Mouse (Mus musculus) G1E (cell line): ENCODE data around the gene Gm13277. TPM values are rescaled to one million over a fixed set of nuclear protein-coding genes. Genes with fewer than 3 reads are reported as not detected.
"Not testable (repeated sequence)": the region's sequence is repeated elsewhere in the genome, so short reads cannot be mapped to it uniquely, and the experiment has no call there.

Experiments
- ATAC-seq: 2 replicates; pipeline ENCODE4 v1.8.0; 2016; ENCODE audit warnings: mild to moderate bottlenecking; ENCODE audit not compliant: insufficient number of reproducible peaks, poor library complexity, low FRiP score, severe bottlenecking; ENCODE audit errors: extremely low read depth
- DNase-seq: peaks from one replicate; pipeline ENCODE4 v3.0.0; 2012; ENCODE audit warnings: low spot score
- H3K27me3 ChIP-seq: 2 replicates; pipeline ENCODE4 v1.6.1; 2012; ENCODE audit warnings: mild to moderate bottlenecking, low read length, inconsistent platforms; ENCODE audit not compliant: insufficient read depth
- H3K36me3 ChIP-seq: replicated peaks from 2 replicates; pipeline ENCODE3; 2012; ENCODE audit warnings: mild to moderate bottlenecking, inconsistent platforms
- H3K4me1 ChIP-seq: 2 replicates; pipeline ENCODE4 v1.6.1; 2012; ENCODE audit warnings: low read depth, low read length, inconsistent platforms, mixed read lengths; ENCODE audit not compliant: insufficient read depth
- H3K4me3 ChIP-seq: 2 replicates; pipeline ENCODE4 v1.5.1; 2012; ENCODE audit warnings: low read depth, mild to moderate bottlenecking, inconsistent platforms, low read length, moderate library complexity, mixed read lengths
- H3K9me3 ChIP-seq: replicated peaks from 2 replicates; pipeline ENCODE4 v1.6.1; 2012; ENCODE audit warnings: inconsistent platforms
- polyA plus RNA-seq: library from polyadenylated mRNA; stranded (reverse); fragments of >175 nt; gene quantifications from 2 replicates; pipeline ENCODE4 v1.2.3, GENCODE M21; 2012
- total RNA-seq, 2 experiments: library from RNA; stranded (forward) in 1 of 2; stranded (reverse) in 1 of 2; fragments of 200-1000 nt in 1 of 2; fragments of >200 nt in 1 of 2; fragmentation: Nextera tagmentation in 1 of 2; gene quantifications; 2 replicates each; pipeline ENCODE4 v1.2.3; 2014 to 2017

Gene Gm13277
- total and polyA plus RNA-seq, 3 experiments = not detected

- ATAC-seq, H3K36me3 ChIP-seq, H3K27me3 ChIP-seq, DNase-seq, H3K9me3 ChIP-seq, H3K4me1 ChIP-seq, H3K4me3 ChIP-seq: not testable (repeated sequence)
These were observed 29.7 kb upstream of the Gm13277 start for GRCm38 (mm10) chr4:88758751-88759150.

GRCm38 (mm10) chr4:88759610-88760268 lies 28.7 kb upstream of the Gm13277 start, which contains the start of gene Gm13283:
TSS of gene Gm13283 (plus strand) at chr4:88760119.
- H3K36me3 ChIP-seq, H3K27me3 ChIP-seq, H3K4me3 ChIP-seq, H3K4me1 ChIP-seq, DNase-seq, H3K9me3 ChIP-seq, ATAC-seq: not testable (repeated sequence)

GRCm38 (mm10) chr4:88760431-88760830 lies 28.0 kb upstream of the Gm13277 start:
- not testable (repeated sequence) for H3K36me3 ChIP-seq, ATAC-seq, H3K27me3 ChIP-seq, H3K9me3 ChIP-seq, H3K4me3 ChIP-seq, H3K4me1 ChIP-seq, DNase-seq

- not testable (repeated sequence) for H3K27me3 ChIP-seq, ATAC-seq, H3K4me3 ChIP-seq, DNase-seq, H3K9me3 ChIP-seq, H3K4me1 ChIP-seq, H3K36me3 ChIP-seq
These were observed 26.7 kb upstream of the Gm13277 start for GRCm38 (mm10) chr4:88761776-88762175.

GRCm38 (mm10) chr4:88762341-88762740 lies 26.1 kb upstream of the Gm13277 start:
- not testable (repeated sequence) for H3K36me3 ChIP-seq, ATAC-seq, H3K4me1 ChIP-seq, H3K4me3 ChIP-seq, H3K27me3 ChIP-seq, H3K9me3 ChIP-seq, DNase-seq

- DNase-seq, H3K27me3 ChIP-seq, H3K4me3 ChIP-seq, H3K36me3 ChIP-seq, H3K4me1 ChIP-seq, ATAC-seq, H3K9me3 ChIP-seq: not testable (repeated sequence)
These were observed 24.9 kb upstream of the Gm13277 start for GRCm38 (mm10) chr4:88763384-88764018.

- not testable (repeated sequence) for H3K27me3 ChIP-seq, ATAC-seq, DNase-seq, H3K4me3 ChIP-seq, H3K4me1 ChIP-seq, H3K9me3 ChIP-seq, H3K36me3 ChIP-seq
These were observed 14.9 kb upstream of the Gm13277 start, which contains the start of gene Gm13290 for GRCm38 (mm10) chr4:88773534-88773933. TSS of gene Gm13290 (plus strand) at chr4:88773834.

- not testable (repeated sequence) for H3K27me3 ChIP-seq, H3K4me3 ChIP-seq, ATAC-seq, H3K4me1 ChIP-seq, DNase-seq, H3K36me3 ChIP-seq, H3K9me3 ChIP-seq
These were observed 11.8 kb upstream of the Gm13277 start, which contains the start of gene Gm13289 for GRCm38 (mm10) chr4:88776622-88777021. TSS of gene Gm13289 (plus strand) at chr4:88776922.

- DNase-seq = not testable (repeated sequence)
These were observed 8.9 kb upstream of the Gm13277 start, which contains the start of gene Gm13272 for GRCm38 (mm10) chr4:88779550-88779949. TSS of gene Gm13272 (plus strand) at chr4:88779850.

GRCm38 (mm10) chr4:88780320-88780719 lies 8.1 kb upstream of the Gm13277 start:
- not testable (repeated sequence) for H3K4me1 ChIP-seq, H3K27me3 ChIP-seq, H3K36me3 ChIP-seq, H3K4me3 ChIP-seq, ATAC-seq, H3K9me3 ChIP-seq, DNase-seq

More at GRCm38 (mm10) chr4:88779550-88779949, 8.9 kb upstream of the Gm13277 start, which contains the start of gene Gm13272:
- not testable (repeated sequence) for H3K27me3 ChIP-seq, ATAC-seq, H3K36me3 ChIP-seq, H3K4me3 ChIP-seq, H3K4me1 ChIP-seq, H3K9me3 ChIP-seq

- ATAC-seq, H3K27me3 ChIP-seq, H3K36me3 ChIP-seq, H3K9me3 ChIP-seq, DNase-seq, H3K4me3 ChIP-seq, H3K4me1 ChIP-seq: not testable (repeated sequence)
These were observed 6.6 kb upstream of the Gm13277 start, which contains the start of gene Ifnz for GRCm38 (mm10) chr4:88781831-88782230. TSS of gene Ifnz (plus strand) at chr4:88782131.

GRCm38 (mm10) chr4:88782335-88782734 lies 6.1 kb upstream of the Gm13277 start:
- H3K4me3 ChIP-seq, ATAC-seq, H3K4me1 ChIP-seq, H3K9me3 ChIP-seq, H3K36me3 ChIP-seq, DNase-seq, H3K27me3 ChIP-seq: not testable (repeated sequence)
